Mouse (Mus musculus) hindbrain, embryonic 16.5 days (tissue): ENCODE measurements around the gene Ets2. TPM values are rescaled to one million over a fixed set of nuclear protein-coding genes. Genes with fewer than 3 reads are reported as not detected.
"Not testable (repeated sequence)": the region's sequence is repeated elsewhere in the genome, so short reads cannot be mapped to it uniquely, and the experiment has no call there.

Experiments used
- ATAC-seq: fragments of 200-750 bp; cut with Nextera tagmentation; 2 replicates; pipeline ENCODE4 v1.8.0; 2017; ENCODE audit warnings: moderate TSS enrichment, moderate library complexity
- H3K27ac ChIP-seq: fragments of 300-500 bp; sonication (generic); 2 replicates; pipeline ENCODE4 v1.5.1; 2014; ENCODE audit warnings: low read depth, mild to moderate bottlenecking, control low read depth, low read length, moderate library complexity
- H3K27me3 ChIP-seq: fragments of 300-500 bp; sonication (generic); replicated peaks from 2 replicates; pipeline ENCODE4 v1.6.1; 2014; ENCODE audit warnings: low read length; ENCODE audit not compliant: control insufficient read depth, insufficient read depth
- H3K36me3 ChIP-seq: fragments of 300-500 bp; sonication (generic); 2 replicates; pipeline ENCODE4 v1.6.1; 2014; ENCODE audit warnings: mild to moderate bottlenecking, low read length, moderate library complexity, mixed read lengths; ENCODE audit not compliant: control insufficient read depth, insufficient read depth
- H3K4me1 ChIP-seq: fragments of 300-500 bp; sonication (generic); 2 replicates; pipeline ENCODE4 v1.6.1; 2014; ENCODE audit warnings: low read depth, low read length; ENCODE audit not compliant: control insufficient read depth, insufficient read depth
- H3K4me2 ChIP-seq: fragments of 300-500 bp; sonication (generic); 2 replicates; pipeline ENCODE4 v1.6.1; 2014; ENCODE audit warnings: mild to moderate bottlenecking, low read length, control low read depth, moderate library complexity
- H3K4me3 ChIP-seq: fragments of 300-500 bp; sonication (generic); 2 replicates; pipeline ENCODE4 v1.5.1; 2014; ENCODE audit warnings: mild to moderate bottlenecking, low read length, control low read depth, moderate library complexity
- H3K9ac ChIP-seq: fragments of 300-500 bp; sonication (generic); 2 replicates; pipeline ENCODE4 v1.6.1; 2014; ENCODE audit warnings: low read depth, mild to moderate bottlenecking, control low read depth, low read length, moderate library complexity
- H3K9me3 ChIP-seq: fragments of 300-500 bp; sonication (generic); 2 replicates; pipeline ENCODE4 v1.6.1; 2014; ENCODE audit warnings: mild to moderate bottlenecking, low read length, moderate library complexity; ENCODE audit not compliant: control insufficient read depth
- WGBS: fragments of 180-500 bp; shearing (Covaris S2); extraction: QIAGEN DNeasy Blood & Tissue Kit; methylation state at CpG from one replicate; pipeline ENCODE4 v1.1.7; 2014; 5-methylcytosine and 5-hydroxymethylcytosine counted together
- polyA plus RNA-seq: library from polyadenylated mRNA; unstranded; fragments of >200 nt; fragmentation: Nextera tagmentation; extraction: Ambion mirVana; gene quantifications from 2 replicates; pipeline ENCODE4 v1.2.1, GENCODE M21; 2015

Gene Ets2
- polyA plus RNA-seq, 1 experiment from 2014 or later = 23.1 TPM

- Histone ChIP-seq H3K4me3 (no peak overlapping the region), H3K27me3 (no peaks in the 10 kb centered on the region), H3K4me1 (peaks cover 9% of the 10 kb centered on the region), H3K27ac (0 out of 2 replicates have a peak overlapping the region, but pooled peaks have one; percentile 18), H3K36me3 (peaks cover 23% of the 10 kb centered on the region), H3K9me3 (no peaks in the 10 kb centered on the region), H3K9ac (no peak overlapping the region), H3K4me2 (no peak overlapping the region)
- ATAC-seq = no peak
- WGBS = 83% methylated on average over 21 of the region's 21 CpGs
Measured at GRCm38 (mm10) chr16:95708211-95709004, 6.5 kb downstream of the Ets2 start.

GRCm38 (mm10) chr16:95709175-95709574 is 7.3 kb downstream of the Ets2 start:
- Histone ChIP-seq H3K4me2 (no peak overlapping the region), H3K9ac (no peak overlapping the region), H3K9me3 (no peaks in the 10 kb centered on the region), H3K27ac (no peak overlapping the region), H3K36me3 (peaks cover 28% of the 10 kb centered on the region), H3K27me3 (no peaks in the 10 kb centered on the region), H3K4me1 (peaks cover 5% of the 10 kb centered on the region), H3K4me3 (no peak overlapping the region)
- no peak for ATAC-seq
- WGBS = 80% methylated on average over 4 of the region's 4 CpGs

GRCm38 (mm10) chr16:95710129-95710528 is 8.3 kb downstream of the Ets2 start:
- Histone ChIP-seq H3K27ac (no peak overlapping the region), H3K27me3 (no peaks in the 10 kb centered on the region), H3K4me2 (no peak overlapping the region), H3K9me3 (no peaks in the 10 kb centered on the region), H3K36me3 (peaks cover 35% of the 10 kb centered on the region), H3K9ac (no peak overlapping the region), H3K4me3 (no peak overlapping the region), H3K4me1 (no peaks in the 10 kb centered on the region)
- no peak for ATAC-seq
- WGBS = 93% methylated on average over 6 of the region's 6 CpGs

- Histone ChIP-seq H3K9me3 (no peaks in the 10 kb centered on the region), H3K4me1 (no peaks in the 10 kb centered on the region), H3K9ac (no peak overlapping the region), H3K27me3 (no peaks in the 10 kb centered on the region), H3K4me2 (no peak overlapping the region), H3K27ac (no peak overlapping the region), H3K36me3 (peaks cover 54% of the 10 kb centered on the region), H3K4me3 (no peak overlapping the region)
- WGBS = 95% methylated on average over 10 of the region's 10 CpGs
- ATAC-seq = no peak
Measured at GRCm38 (mm10) chr16:95712121-95712520, 10.2 kb downstream of the Ets2 start.

- WGBS = 79% methylated on average over 2 of the region's 2 CpGs
Measured at GRCm38 (mm10) chr16:95713077-95713476, 11.2 kb downstream of the Ets2 start.

GRCm38 (mm10) chr16:95715026-95715425 is 13.2 kb downstream of the Ets2 start:
- Histone ChIP-seq H3K9me3 (no peaks in the 10 kb centered on the region), H3K9ac (no peak overlapping the region), H3K27ac (no peak overlapping the region), H3K36me3 (peaks cover 76% of the 10 kb centered on the region), H3K4me2 (no peak overlapping the region), H3K4me1 (no peaks in the 10 kb centered on the region), H3K27me3 (no peaks in the 10 kb centered on the region), H3K4me3 (no peak overlapping the region)
- ATAC-seq = no peak
- WGBS = 92% methylated on average over 11 of the region's 11 CpGs

More at GRCm38 (mm10) chr16:95713077-95713476, 11.2 kb downstream of the Ets2 start:
- H3K9me3 ChIP-seq, ATAC-seq, H3K4me3 ChIP-seq, H3K9ac ChIP-seq, H3K27ac ChIP-seq, H3K27me3 ChIP-seq, H3K4me2 ChIP-seq, H3K4me1 ChIP-seq: not testable (repeated sequence)
- H3K36me3 ChIP-seq = peaks cover 63% of the 10 kb centered on the region

- 95% methylated on average over 12 of the region's 12 CpGs for WGBS
- ATAC-seq = no peak
- peaks cover 82% of the 10 kb centered on the region for H3K36me3 ChIP-seq
- H3K9me3 ChIP-seq = no peaks in the 10 kb centered on the region
- no peaks in the 10 kb centered on the region for H3K27me3 ChIP-seq
- H3K4me2 ChIP-seq = no peak overlapping the region
- H3K4me1 ChIP-seq = no peaks in the 10 kb centered on the region
- no peak overlapping the region for H3K27ac ChIP-seq
- no peak overlapping the region for H3K9ac ChIP-seq
- no peak overlapping the region for H3K4me3 ChIP-seq
Measured at GRCm38 (mm10) chr16:95716061-95716706, 14.3 kb downstream of the Ets2 start.

GRCm38 (mm10) chr16:95717631-95718030 is 15.8 kb downstream of the Ets2 start:
- ATAC-seq = no peak
- Histone ChIP-seq H3K27me3 (no peaks in the 10 kb centered on the region), H3K9me3 (no peaks in the 10 kb centered on the region), H3K4me3 (no peak overlapping the region), H3K4me1 (no peaks in the 10 kb centered on the region), H3K4me2 (no peak overlapping the region), H3K27ac (no peak overlapping the region), H3K9ac (no peak overlapping the region), H3K36me3 (peaks cover 73% of the 10 kb centered on the region)
- WGBS = 96% methylated on average over 6 of the region's 6 CpGs

- H3K36me3 ChIP-seq = peaks cover 73% of the 10 kb centered on the region
- H3K4me1 ChIP-seq = no peaks in the 10 kb centered on the region
- no peak overlapping the region for H3K4me2 ChIP-seq
- H3K9ac ChIP-seq = no peak overlapping the region
- 98% methylated on average over 4 of the region's 4 CpGs for WGBS
- no peaks in the 10 kb centered on the region for H3K9me3 ChIP-seq
- H3K4me3 ChIP-seq = no peak overlapping the region
- no peak overlapping the region for H3K27ac ChIP-seq
- no peak for ATAC-seq
- H3K27me3 ChIP-seq = no peaks in the 10 kb centered on the region
Measured at GRCm38 (mm10) chr16:95718119-95718518, 16.2 kb downstream of the Ets2 start.
